Comparison of ENCODE assay signal across 10 mouse cellular contexts in the genomic region with DNA sequence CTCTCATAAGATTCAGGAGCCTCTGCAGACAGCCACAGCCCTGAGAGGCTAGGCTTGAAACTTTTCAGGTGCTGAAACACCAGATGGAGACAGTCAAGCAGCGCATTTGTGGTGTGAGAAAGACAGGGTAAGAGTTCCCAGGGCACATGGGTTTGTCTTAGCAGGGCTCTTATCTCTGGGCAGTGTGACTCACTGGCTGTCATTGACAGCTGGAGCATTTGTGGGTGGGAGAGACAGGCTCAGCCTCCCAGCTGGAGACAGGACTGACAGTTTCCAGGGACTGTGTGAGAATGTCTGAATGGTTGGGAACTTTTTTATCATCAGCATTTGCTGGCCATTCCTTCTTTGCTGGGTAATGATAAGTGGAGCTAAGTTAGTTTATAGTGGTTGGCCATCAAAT. TPM values are rescaled to one million over a fixed set of nuclear protein-coding genes. Genes with fewer than 3 reads are reported as not detected.
A peak's percentile ranks its signal among the peaks of the same experiment; 100 is the strongest.
DNase-seq lines count a peak whose midpoint lies in the region; ATAC-seq lines count a peak whose summit lies in the region.
"Had no signal": no experiment of that assay in that cellular context is flagged by ENCODE, and none has a peak within 500 bp of the region (broad histone marks: within the 10 kb centered on the region; RNA-seq: fewer than 3 reads in every experiment).

No protein-coding gene starts in this region.

- no peak overlapping the region for H3K9ac ChIP-seq in heart, embryonic 15.5 days

- no peak overlapping the region for H3K4me2 ChIP-seq in heart, embryonic 15.5 days

- H3K27ac ChIP-seq in heart, embryonic 15.5 days = peak overlapping the region; percentile 79

- 13% methylated on average over 1 of the region's 1 CpGs for whole genome bisulfite sequencing in heart, embryonic 15.5 days

- peaks cover 10% of the 10 kb centered on the region for H3K4me1 ChIP-seq in heart, embryonic 15.5 days (replicated peaks)

- no peaks in the 10 kb centered on the region for H3K36me3 ChIP-seq in heart, embryonic 15.5 days

- peak; percentile 99 for ATAC-seq in heart, embryonic 15.5 days (replicated peaks; ENCODE audit: insufficient number of reproducible peaks, insufficient read depth, low FRiP score, low read depth)
- ATAC-seq in megakaryocyte progenitor cell, adult 5-6 weeks (replicated peaks; ENCODE audit: poor library complexity) = peak; percentile 57

- DNase-seq in kidney, postnatal 4 days = peak; percentile 18 to 24
- DNase-seq in kidney, postnatal 25 days = no peak
- DNase-seq in adrenal gland, postnatal 10 days = peak; percentile 44
- no peak for DNase-seq in cerebellum, adult 8-10 months
- no peak for DNase-seq in ovary, adult 18-20 months (ENCODE audit: low spot score)
- DNase-seq in gastrocnemius, postnatal 25 days = no peak
- DNase-seq: kidney, adult 2 months had no signal

- H3K9me3 ChIP-seq in heart, embryonic 15.5 days (replicated peaks) = peaks cover 4% of the 10 kb centered on the region; the same call in 1 of the 2 replicates

- no peaks in the 10 kb centered on the region for H3K27me3 ChIP-seq in heart, embryonic 15.5 days

- H3K4me3 ChIP-seq in heart, embryonic 15.5 days = no peak overlapping the region
- H3K4me3 ChIP-seq: erythroblast, embryonic 14.5 days had no signal

RNA-seq across cellular contexts. Expression of a gene that starts 53.9 kb away (rescaled TPM):
- 1 to 10 TPM; 5.7 to 6.2 TPM for total RNA-seq in adrenal gland, postnatal 10 days (2021)
- polyA plus RNA-seq in heart, embryonic 15.5 days (2015; fragmentation: Nextera tagmentation; extraction: Ambion mirVana) = 7.4 and 9.6 TPM in 2 replicates
- total RNA-seq in megakaryocyte progenitor cell, adult 5-6 weeks (2015) = 56.5 and 64.3 TPM in 2 replicates
- total RNA-seq in megakaryocyte progenitor cell, adult 5-6 weeks (2017) = 62.2 and 78.0 TPM in 2 replicates
- total RNA-seq in gastrocnemius, postnatal 25 days (2021) = 1 to 10 TPM; 2.2 to 3.7 TPM
- polyA plus RNA-seq: erythroblast, embryonic 14.5 days had no signal

Comparison
In these comparisons a context has a peak if more than half of its experiments do, and no peak if none do; other contexts are left out.
1. DNase-seq: peak in kidney, postnatal 4 days (2 of 2) and adrenal gland, postnatal 10 days (single experiment); none in kidney, postnatal 25 days (0 of 2), cerebellum, adult 8-10 months (single experiment), ovary, adult 18-20 months (single experiment) and gastrocnemius, postnatal 25 days (single experiment).
2. RNA of a gene that starts 53.9 kb away (total RNA-seq): 56.5 to 78.0 TPM in megakaryocyte progenitor cell, adult 5-6 weeks; 5.7 to 6.2 TPM in adrenal gland, postnatal 10 days and 2.2 to 3.7 TPM in gastrocnemius, postnatal 25 days; every median in the first group is over 4 times any median in the second.